Mouse (Mus musculus): ENCODE measurements around the gene Il1f5. TPM values are rescaled to one million over a fixed set of nuclear protein-coding genes. Genes with fewer than 3 reads are reported as not detected.

Gene Il1f5
- polyA plus RNA-seq, 1 experiment from 2014 or later, result 2.4 TPM

- no peak for DNase-seq (ENCODE audit: low spot score)
- Histone ChIP-seq H3K4me2 (ENCODE audit: low read depth, low read length) (no peak overlapping the region), H3K9me3 (ENCODE audit: control insufficient read depth, low read length) (no peaks in the 10 kb centered on the region), H3K27ac (replicated peaks; ENCODE audit: low read depth, low read length) (no peak overlapping the region), H3K36me3 (ENCODE audit: control insufficient read depth, insufficient read depth, low read length) (no peaks in the 10 kb centered on the region), H3K9ac (ENCODE audit: low read depth, low read length) (no peak overlapping the region), H3K4me1 (ENCODE audit: control insufficient read depth, insufficient read depth, low read length) (no peaks in the 10 kb centered on the region), H3K4me3 (ENCODE audit: low read depth, low read length) (no peak overlapping the region), H3K27me3 (replicated peaks; ENCODE audit: control insufficient read depth, insufficient read depth, low read length) (no peaks in the 10 kb centered on the region)
- WGBS, result 78% methylated on average over 1 of the region's 1 CpGs
- no peak for ATAC-seq (ENCODE audit: low read depth)
These were observed 40.2 kb downstream of the Il1f5 start for GRCm38 (mm10) chr2:24316919-24317318.

- Histone ChIP-seq H3K27me3 (replicated peaks; ENCODE audit: control insufficient read depth, insufficient read depth, low read length) (no peaks in the 10 kb centered on the region), H3K4me3 (ENCODE audit: low read depth, low read length) (no peak overlapping the region), H3K9ac (ENCODE audit: low read depth, low read length) (no peak overlapping the region), H3K27ac (replicated peaks; ENCODE audit: low read depth, low read length) (no peak overlapping the region), H3K4me2 (ENCODE audit: low read depth, low read length) (no peak overlapping the region), H3K4me1 (ENCODE audit: control insufficient read depth, insufficient read depth, low read length) (no peaks in the 10 kb centered on the region), H3K9me3 (ENCODE audit: control insufficient read depth, low read length) (no peaks in the 10 kb centered on the region), H3K36me3 (ENCODE audit: control insufficient read depth, insufficient read depth, low read length) (no peaks in the 10 kb centered on the region)
- ATAC-seq (ENCODE audit: low read depth) (no peak), DNase-seq (ENCODE audit: low spot score) (no peak)
- WGBS, result 82% methylated on average over 4 of the region's 4 CpGs
These were observed 41.3 kb downstream of the Il1f5 start for GRCm38 (mm10) chr2:24317919-24318598.

Other genes with a start within 250 kb of the Il1f5 start
- gene Hnmt, start 227.6 kb upstream of the Il1f5 start, polyA plus RNA-seq (2014; fragmentation: Nextera tagmentation; extraction: Ambion mirVana), result 1.7 and 2.2 TPM in 2 replicates
- gene Tbpl2, start 180.4 kb upstream of the Il1f5 start, polyA plus RNA-seq (2014; fragmentation: Nextera tagmentation; extraction: Ambion mirVana), result not detected in 2 replicates
- not detected in 2 replicates for gene Il1f8, start 123.8 kb upstream of the Il1f5 start, polyA plus RNA-seq (2014; fragmentation: Nextera tagmentation; extraction: Ambion mirVana)
- gene Il1f9, start 90.5 kb upstream of the Il1f5 start, polyA plus RNA-seq (2014; fragmentation: Nextera tagmentation; extraction: Ambion mirVana), result 0.63 TPM in 1 of 2 replicates, not detected in the other
- gene Il1f6, start 61.5 kb upstream of the Il1f5 start, polyA plus RNA-seq (2014; fragmentation: Nextera tagmentation; extraction: Ambion mirVana), result 0.38 TPM in 1 of 2 replicates, not detected in the other
- gene Il1f10, start 14.2 kb downstream of the Il1f5 start, polyA plus RNA-seq (2014; fragmentation: Nextera tagmentation; extraction: Ambion mirVana), result not detected in 2 replicates
- 1.9 and 2.3 TPM in 2 replicates for gene Il1rn, start 59.9 kb downstream of the Il1f5 start, polyA plus RNA-seq (2014; fragmentation: Nextera tagmentation; extraction: Ambion mirVana)
- gene Psd4, start 90.6 kb downstream of the Il1f5 start, polyA plus RNA-seq (2014; fragmentation: Nextera tagmentation; extraction: Ambion mirVana), result 2.4 and 2.7 TPM in 2 replicates
- gene Pax8, start 198.6 kb downstream of the Il1f5 start, polyA plus RNA-seq (2014; fragmentation: Nextera tagmentation; extraction: Ambion mirVana), result 0.77 and 0.97 TPM in 2 replicates

Data from embryonic facial prominence, embryonic 14.5 days (tissue).